In genomic region chr4:55528404-55528803, GRCm38 (mm10) we compare ENCODE assay signal across 22 mouse cellular contexts. TPM values are rescaled to one million over a fixed set of nuclear protein-coding genes. Genes with fewer than 3 reads are reported as not detected.
A peak's percentile ranks its signal among the peaks of the same experiment; 100 is the strongest.
DNase-seq lines count a peak whose midpoint lies in the region; ATAC-seq and TF ChIP-seq lines count a peak whose summit lies in the region.
"Had no signal": no experiment of that assay in that cellular context is flagged by ENCODE, and none has a peak within 500 bp of the region (broad histone marks: within the 10 kb centered on the region; RNA-seq: fewer than 3 reads in every experiment).

No protein-coding gene starts in this region.

- peaks cover 8% of the 10 kb centered on the region for H3K36me3 ChIP-seq in lung, postnatal 0 days (ENCODE audit: insufficient read depth, low read length)
- H3K36me3 ChIP-seq in embryonic facial prominence, embryonic 14.5 days (ENCODE audit: control insufficient read depth, insufficient read depth, low read length) = 0 out of 2 replicates have a peak, but pooled peaks cover 9% of the 10 kb centered on the region
- H3K36me3 ChIP-seq in stomach, embryonic 15.5 days = no peaks in the 10 kb centered on the region
- H3K36me3 ChIP-seq: G1E; hindbrain, embryonic 12.5 days; neural tube, embryonic 13.5 days had no signal

- TF ChIP-seq EP300 in lung, postnatal 0 days (IDR thresholded peaks at IDR 0.05) = no peak

- DNase-seq in heart, adult 11 months = peak; percentile 79
- DNase-seq in heart, adult 18-20 months = no peak
- DNase-seq in lung, postnatal 0 days (ENCODE audit: low spot score) = no peak
- DNase-seq in lung, postnatal 36 days = no peak
- no peak for DNase-seq in embryonic facial prominence, embryonic 14.5 days (ENCODE audit: low spot score)
- DNase-seq in layer of hippocampus, postnatal 14 days (ENCODE audit: low spot score in 2 of 2) = no peak
- no peak for DNase-seq in layer of hippocampus, postnatal 25 days (ENCODE audit: extremely low spot score in 1 of 2, low spot score in 1 of 2)
- DNase-seq: adrenal gland, adult 8-10 months; cerebellum, adult 18-20 months; cerebellum, postnatal 14 days; heart, postnatal 14 days; kidney, adult 8-10 months; kidney, postnatal 10 days; midbrain, embryonic 14.5 days; thymus, adult 2 months had no signal

- H3K4me1 ChIP-seq in lung, postnatal 0 days (ENCODE audit: insufficient read depth, low read depth, low read length) = no peaks in the 10 kb centered on the region
- H3K4me1 ChIP-seq in embryonic facial prominence, embryonic 14.5 days (ENCODE audit: control insufficient read depth, insufficient read depth, low read length) = no peaks in the 10 kb centered on the region
- peaks cover 9% of the 10 kb centered on the region for H3K4me1 ChIP-seq in stomach, embryonic 15.5 days

- H3K4me3 ChIP-seq in lung, postnatal 0 days (ENCODE audit: low read depth, low read length) = peak overlapping the region; percentile 21; the same call in 1 of the 2 replicates
- H3K4me3 ChIP-seq in embryonic facial prominence, embryonic 14.5 days (ENCODE audit: low read depth, low read length) = peak overlapping the region; percentile 23
- H3K4me3 ChIP-seq in stomach, embryonic 15.5 days (replicated peaks) = peak overlapping the region; percentile 17; the same call in 1 of the 2 replicates
- H3K4me3 ChIP-seq: hindbrain, embryonic 12.5 days had no signal

- ATAC-seq in lung, postnatal 0 days = no peak
- ATAC-seq in embryonic facial prominence, embryonic 14.5 days (ENCODE audit: low read depth) = no peak
- no peak for ATAC-seq in stomach, embryonic 15.5 days (ENCODE audit: insufficient read depth, low FRiP score, low read depth)
- ATAC-seq: CD4-positive, CD25-positive, alpha-beta regulatory T cell, adult 4 months; forebrain, embryonic 16.5 days had no signal

- no peaks in the 10 kb centered on the region for H3K9me3 ChIP-seq in lung, postnatal 0 days (ENCODE audit: low read length)
- H3K9me3 ChIP-seq in embryonic facial prominence, embryonic 14.5 days (ENCODE audit: control insufficient read depth, low read length) = no peaks in the 10 kb centered on the region
- H3K9me3 ChIP-seq in stomach, embryonic 15.5 days = no peaks in the 10 kb centered on the region
- H3K9me3 ChIP-seq: hindbrain, embryonic 12.5 days; neural tube, embryonic 13.5 days had no signal

- no peak for TF ChIP-seq CTCF in lung, postnatal 0 days (IDR thresholded peaks at IDR 0.05)

- H3K4me2 ChIP-seq in lung, postnatal 0 days (replicated peaks; ENCODE audit: low read depth, low read length) = peak overlapping the region; percentile 86
- peak overlapping the region; percentile 92; the same call in 1 of the 2 replicates for H3K4me2 ChIP-seq in embryonic facial prominence, embryonic 14.5 days (ENCODE audit: low read depth, low read length)
- no peak overlapping the region; the same call in 1 of the 2 replicates for H3K4me2 ChIP-seq in stomach, embryonic 15.5 days
- H3K4me2 ChIP-seq: heart, embryonic 11.5 days had no signal

- no peak overlapping the region for H3K27ac ChIP-seq in lung, postnatal 0 days (ENCODE audit: low read length)
- no peak overlapping the region for H3K27ac ChIP-seq in embryonic facial prominence, embryonic 14.5 days (replicated peaks; ENCODE audit: low read depth, low read length)
- no peak overlapping the region for H3K27ac ChIP-seq in stomach, embryonic 15.5 days
- H3K27ac ChIP-seq: hindbrain, embryonic 12.5 days; neural tube, embryonic 13.5 days had no signal

- 80% methylated on average over 3 of the region's 4 CpGs for WGBS in lung, postnatal 0 days
- 55% methylated on average over 3 of the region's 4 CpGs for WGBS in embryonic facial prominence, embryonic 14.5 days
- 59% methylated on average over 4 of the region's 4 CpGs for WGBS in stomach, embryonic 15.5 days

- no peaks in the 10 kb centered on the region for H3K27me3 ChIP-seq in lung, postnatal 0 days (replicated peaks; ENCODE audit: insufficient read depth, low read length)
- H3K27me3 ChIP-seq in embryonic facial prominence, embryonic 14.5 days (replicated peaks; ENCODE audit: control insufficient read depth, insufficient read depth, low read length) = peaks cover 3% of the 10 kb centered on the region; the same call in 1 of the 2 replicates
- H3K27me3 ChIP-seq in stomach, embryonic 15.5 days (replicated peaks) = no peaks in the 10 kb centered on the region

- H3K9ac ChIP-seq in lung, postnatal 0 days (replicated peaks; ENCODE audit: low read depth) = no peak overlapping the region
- no peak overlapping the region for H3K9ac ChIP-seq in embryonic facial prominence, embryonic 14.5 days (ENCODE audit: low read depth, low read length)
- H3K9ac ChIP-seq in stomach, embryonic 15.5 days = no peak overlapping the region
- H3K9ac ChIP-seq: hindbrain, embryonic 12.5 days; neural tube, embryonic 13.5 days had no signal

RNA-seq across cellular contexts. Expression of gene Klf4, which starts 3.9 kb away (rescaled TPM):
- 10 to 100 TPM; 40.8 to 43.4 TPM for total RNA-seq in heart, adult 18-20 months (2021)
- polyA plus RNA-seq in lung, postnatal 0 days (2015; fragmentation: Nextera tagmentation; extraction: Ambion mirVana) = 39.1 and 43.3 TPM in 2 replicates
- polyA plus RNA-seq in embryonic facial prominence, embryonic 14.5 days (2014; fragmentation: Nextera tagmentation; extraction: Ambion mirVana) = 24.4 and 27.5 TPM in 2 replicates
- 20.8 and 26.1 TPM in 2 replicates for polyA plus RNA-seq in stomach, embryonic 15.5 days (2015; fragmentation: Nextera tagmentation; extraction: Ambion mirVana)
- total RNA-seq in layer of hippocampus, postnatal 14 days (2021) = 1 to 10 TPM; 5.2 to 8.2 TPM
- 1 to 10 TPM; 5.2 to 5.3 TPM for total RNA-seq in layer of hippocampus, postnatal 25 days (2021)
- total RNA-seq: G1E had no signal

Comparison
In these comparisons a context has a peak if more than half of its experiments do, and no peak if none do; other contexts are left out.
1. RNA of gene Klf4, which starts 3.9 kb away (total RNA-seq): 40.8 to 43.4 TPM in heart, adult 18-20 months; 5.2 to 8.2 TPM in layer of hippocampus, postnatal 14 days and 5.2 to 5.3 TPM in layer of hippocampus, postnatal 25 days; every median in the first group is over 4 times any median in the second.
2. Peak in every context shown above with its lines, with median percentiles within 50 percentile points of each other: H3K4me3 ChIP-seq.